Mouse (Mus musculus): ENCODE results near the gene Vstm2b.

DNA sequence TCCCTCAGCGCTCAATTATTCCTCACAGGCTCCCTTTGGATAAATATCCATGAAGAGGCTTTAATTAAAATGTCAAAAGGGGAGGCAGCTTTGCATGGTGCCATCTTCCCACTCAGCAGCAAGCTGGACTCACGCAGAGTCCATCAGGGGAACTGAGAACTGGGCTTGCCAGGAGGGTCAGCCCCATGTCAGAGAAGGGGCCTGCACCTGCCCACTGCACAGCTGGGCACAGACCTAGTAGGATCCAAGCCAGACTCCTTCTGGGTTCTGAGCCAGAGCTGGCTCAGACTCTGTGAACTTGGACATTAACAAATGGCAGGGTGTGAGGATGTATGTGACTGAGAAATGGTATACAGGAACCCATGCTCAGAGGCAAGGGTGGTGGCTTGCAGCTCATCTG lies 22.0 kb downstream of the Vstm2b start:
- TF ChIP-seq POLR2A (IDR thresholded peaks at IDR 0.05; ENCODE audit: borderline replicate concordance, insufficient read depth, low read length) (no peak), CTCF (IDR thresholded peaks at IDR 0.05; ENCODE audit: borderline replicate concordance, insufficient read depth, low read depth, low read length) (no peak)
